In the genomic region with DNA sequence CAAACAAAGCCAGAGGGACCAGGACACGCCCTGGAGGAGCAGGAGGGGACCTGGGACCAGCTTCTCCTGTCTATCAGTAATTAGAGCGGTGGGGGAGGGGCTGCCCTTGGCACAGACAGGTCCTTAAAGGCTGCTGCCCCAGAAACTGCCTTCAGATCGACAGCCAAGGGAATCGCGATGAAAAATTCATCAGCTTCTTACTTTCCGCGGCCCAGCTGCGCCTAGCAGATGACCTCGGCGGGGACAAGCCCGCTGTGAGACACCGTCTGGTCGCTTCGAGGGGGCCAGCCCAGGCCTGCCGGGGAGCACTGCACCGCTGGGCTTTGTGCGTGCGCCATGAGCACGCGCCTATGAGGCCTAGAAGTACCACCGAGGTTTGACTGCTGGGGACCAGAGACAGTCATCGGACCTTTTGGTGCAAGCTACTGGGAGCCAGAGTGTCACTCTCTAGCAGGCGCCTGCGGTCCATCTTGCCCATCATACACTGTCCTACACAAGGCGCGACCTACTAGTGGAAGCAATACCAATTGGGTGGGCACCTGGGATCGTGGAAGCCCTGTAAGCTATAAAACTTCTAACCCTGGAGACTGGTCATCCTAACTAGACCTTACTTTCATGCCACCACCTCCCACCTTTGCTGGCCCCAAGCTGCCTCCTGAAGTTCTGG, we compare ENCODE assay signal across 8 mouse cellular contexts. TPM values are rescaled to one million over a fixed set of nuclear protein-coding genes. Genes with fewer than 3 reads are reported as not detected.
DNase-seq lines count a peak whose midpoint lies in the region; ATAC-seq lines count a peak whose summit lies in the region.

No protein-coding gene starts in this region.

- 22% methylated on average over 27 of the region's 27 CpGs for WGBS in liver, embryonic 11.5 days
- 22% methylated on average over 27 of the region's 27 CpGs for WGBS in heart, embryonic 15.5 days
- 10% methylated on average over 27 of the region's 27 CpGs for WGBS in limb, embryonic 10.5 days
- 12% methylated on average over 27 of the region's 27 CpGs for WGBS in neural tube, embryonic 14.5 days

- no peak for ATAC-seq in liver, embryonic 11.5 days (replicated peaks; ENCODE audit: low FRiP score)
- 0 out of 2 replicates have a peak, but pooled peaks have one; percentile 27 for ATAC-seq in heart, embryonic 15.5 days (replicated peaks; ENCODE audit: insufficient number of reproducible peaks, insufficient read depth, low FRiP score, low read depth)
- peak; percentile 60 for ATAC-seq in neural tube, embryonic 14.5 days (ENCODE audit: low read depth)
- no peak for ATAC-seq in erythroblast, adult 5-6 weeks (replicated peaks; ENCODE audit: low FRiP score, poor library complexity, severe bottlenecking)

- H3K4me3 ChIP-seq in liver, embryonic 11.5 days (ENCODE audit: low read depth, low read length), result peak overlapping the region; percentile 33
- H3K4me3 ChIP-seq in heart, embryonic 15.5 days, result peak overlapping the region; percentile 50
- peak overlapping the region; percentile 48 for H3K4me3 ChIP-seq in limb, embryonic 10.5 days
- peak overlapping the region; percentile 29 for H3K4me3 ChIP-seq in neural tube, embryonic 14.5 days (ENCODE audit: low read depth, low read length)

- no peak overlapping the region for H3K9ac ChIP-seq in liver, embryonic 11.5 days (ENCODE audit: low read depth, low read length)
- peak overlapping the region; percentile 65; the same call in 1 of the 2 replicates for H3K9ac ChIP-seq in heart, embryonic 15.5 days
- peak overlapping the region; percentile 55 for H3K9ac ChIP-seq in neural tube, embryonic 14.5 days (replicated peaks; ENCODE audit: low read depth, low read length)

- H3K4me2 ChIP-seq in liver, embryonic 11.5 days, result peak overlapping the region; percentile 74
- H3K4me2 ChIP-seq in heart, embryonic 15.5 days, result peak overlapping the region; percentile 92
- H3K4me2 ChIP-seq in neural tube, embryonic 14.5 days (ENCODE audit: low read depth, low read length), result peak overlapping the region; percentile 59

- no peaks in the 10 kb centered on the region for H3K36me3 ChIP-seq in liver, embryonic 11.5 days (ENCODE audit: control insufficient read depth, insufficient read depth, low read length)
- H3K36me3 ChIP-seq in heart, embryonic 15.5 days, result no peaks in the 10 kb centered on the region
- H3K36me3 ChIP-seq in limb, embryonic 10.5 days, result no peaks in the 10 kb centered on the region
- H3K36me3 ChIP-seq in neural tube, embryonic 14.5 days (ENCODE audit: control insufficient read depth, insufficient read depth, low read length), result no peaks in the 10 kb centered on the region

- peaks cover 2% of the 10 kb centered on the region; the same call in 1 of the 2 replicates for H3K4me1 ChIP-seq in liver, embryonic 11.5 days (replicated peaks; ENCODE audit: control insufficient read depth, insufficient read depth, low read length)
- peaks cover 14% of the 10 kb centered on the region for H3K4me1 ChIP-seq in heart, embryonic 15.5 days (replicated peaks)
- H3K4me1 ChIP-seq in limb, embryonic 10.5 days, result peaks cover 18% of the 10 kb centered on the region
- peaks cover 10% of the 10 kb centered on the region; the same call in 1 of the 2 replicates for H3K4me1 ChIP-seq in neural tube, embryonic 14.5 days (ENCODE audit: control insufficient read depth, insufficient read depth, low read length)

- peaks cover 6% of the 10 kb centered on the region for H3K27me3 ChIP-seq in liver, embryonic 11.5 days (replicated peaks; ENCODE audit: control insufficient read depth, insufficient read depth, low read length)
- peaks cover 20% of the 10 kb centered on the region for H3K27me3 ChIP-seq in heart, embryonic 15.5 days
- H3K27me3 ChIP-seq in limb, embryonic 10.5 days (ENCODE audit: low read depth, poor library complexity, severe bottlenecking), result peaks cover 18% of the 10 kb centered on the region
- H3K27me3 ChIP-seq in neural tube, embryonic 14.5 days (ENCODE audit: control insufficient read depth, insufficient read depth, low read length), result no peaks in the 10 kb centered on the region

- H3K27ac ChIP-seq in liver, embryonic 11.5 days (ENCODE audit: low read depth, low read length), result no peak overlapping the region
- H3K27ac ChIP-seq in heart, embryonic 15.5 days, result no peak overlapping the region
- peak overlapping the region; percentile 76 for H3K27ac ChIP-seq in limb, embryonic 10.5 days
- H3K27ac ChIP-seq in neural tube, embryonic 14.5 days (ENCODE audit: low read depth, low read length), result peak overlapping the region; percentile 84

- H3K9me3 ChIP-seq in liver, embryonic 11.5 days (ENCODE audit: control insufficient read depth, low read length), result no peaks in the 10 kb centered on the region
- no peaks in the 10 kb centered on the region for H3K9me3 ChIP-seq in heart, embryonic 15.5 days (replicated peaks)
- H3K9me3 ChIP-seq in limb, embryonic 10.5 days (replicated peaks), result no peaks in the 10 kb centered on the region
- no peaks in the 10 kb centered on the region for H3K9me3 ChIP-seq in neural tube, embryonic 14.5 days (ENCODE audit: control insufficient read depth, low read length)

- DNase-seq in liver, embryonic 11.5 days (ENCODE audit: low spot score), result peak; percentile 35
- no peak for DNase-seq in liver
- DNase-seq in cerebellum, postnatal 10 days, result peak; percentile 95 to 96
- peak; percentile 51 for DNase-seq in limb, embryonic 10.5 days (ENCODE audit: low spot score)
- DNase-seq in urinary bladder, adult 18-20 months (ENCODE audit: low spot score in 2 of 2), result no peak

RNA-seq across cellular contexts. Expression of a gene that starts 33.3 kb away (rescaled TPM):
- 8.3 and 9.4 TPM in 2 replicates for polyA plus RNA-seq in liver, embryonic 11.5 days (2014; fragmentation: Nextera tagmentation; extraction: Ambion mirVana)
- polyA plus RNA-seq in heart, embryonic 15.5 days (2015; fragmentation: Nextera tagmentation; extraction: Ambion mirVana), result 7.1 and 7.6 TPM in 2 replicates
- 1.4 and 1.9 TPM in 2 replicates for polyA plus RNA-seq in limb, embryonic 10.5 days (2016; fragmentation: Nextera tagmentation; extraction: Ambion mirVana)
- polyA plus RNA-seq in neural tube, embryonic 14.5 days (2014; fragmentation: Nextera tagmentation; extraction: Ambion mirVana), result 5.1 and 12.3 TPM in 2 replicates
- 34.8 and 78.8 TPM in 2 replicates for total RNA-seq in erythroblast, adult 5-6 weeks (2015; ENCODE audit: low replicate concordance)
- 19.9 and 22.2 TPM in 2 replicates for total RNA-seq in erythroblast, adult 5-6 weeks (2017; ENCODE audit: low replicate concordance)

Comparison
In these comparisons a context has a peak if more than half of its experiments do, and no peak if none do; other contexts are left out.
1. DNase-seq: peak in liver, embryonic 11.5 days (single experiment), cerebellum, postnatal 10 days (2 of 2) and limb, embryonic 10.5 days (single experiment); none in liver (single experiment) and urinary bladder, adult 18-20 months (0 of 2).
2. ATAC-seq: peak in heart, embryonic 15.5 days (single experiment) and neural tube, embryonic 14.5 days (single experiment); none in liver, embryonic 11.5 days (single experiment) and erythroblast, adult 5-6 weeks (single experiment).
3. H3K27ac ChIP-seq: peak in limb, embryonic 10.5 days (single experiment) and neural tube, embryonic 14.5 days (single experiment); none in liver, embryonic 11.5 days (single experiment) and heart, embryonic 15.5 days (single experiment).
4. Peak in every context shown above with its lines, with median percentiles within 50 percentile points of each other: H3K4me2 ChIP-seq and H3K4me3 ChIP-seq.